Mouse (Mus musculus): ENCODE data around the gene Slc6a2.

DNA sequence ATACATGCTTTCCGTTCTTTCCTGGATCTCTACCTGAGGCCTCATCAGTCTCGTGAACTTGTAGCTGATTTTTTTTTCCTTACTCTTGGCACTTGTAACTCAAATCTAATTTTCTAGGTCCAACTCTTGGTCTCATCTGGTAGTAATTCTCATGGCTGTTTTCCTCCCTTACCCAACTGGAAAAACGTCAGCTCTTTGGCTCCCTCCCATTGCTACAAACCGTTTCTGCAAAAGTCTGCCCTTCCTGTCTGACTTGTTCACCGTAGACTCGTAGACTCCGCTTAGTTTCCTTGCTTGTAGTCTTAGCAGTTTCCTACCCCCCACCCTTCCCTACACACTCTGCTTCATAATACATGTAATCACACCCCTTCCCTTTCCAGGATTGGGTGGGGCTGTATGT lies 46.5 kb upstream of the Slc6a2 start:
- no peak for TF ChIP-seq CTCF (IDR thresholded peaks at IDR 0.05; ENCODE audit: low read depth, low read length)
- TF ChIP-seq POLR2A (IDR thresholded peaks at IDR 0.05; ENCODE audit: extremely low read depth, insufficient read depth, low read length), result no peak

All from liver, adult 2 months (tissue).